Mouse (Mus musculus) testis, adult 2 months (tissue): ENCODE measurements around the gene Arhgap27. TPM values are rescaled to one million over a fixed set of nuclear protein-coding genes. Genes with fewer than 3 reads are reported as not detected.

Experiments
- H3K27ac ChIP-seq: fragments of 200-500 bp; 2 replicates; pipeline ENCODE4 v1.5.1; 2012; ENCODE audit warnings: low read depth, low read length; ENCODE audit not compliant: control insufficient read depth, insufficient read depth
- H3K27me3 ChIP-seq: fragments of 200-500 bp; 2 replicates; pipeline ENCODE4 v1.6.1; 2012; ENCODE audit warnings: mild to moderate bottlenecking, low read length, moderate library complexity; ENCODE audit not compliant: control insufficient read depth, insufficient read depth
- H3K36me3 ChIP-seq: fragments of 200-500 bp; 2 replicates; pipeline ENCODE4 v1.6.1; 2012; ENCODE audit warnings: mild to moderate bottlenecking, low read length; ENCODE audit not compliant: control insufficient read depth, insufficient read depth
- H3K4me1 ChIP-seq: fragments of 200-500 bp; 2 replicates; pipeline ENCODE4 v1.6.1; 2012; ENCODE audit warnings: low read length; ENCODE audit not compliant: control insufficient read depth, insufficient read depth
- H3K4me3 ChIP-seq: fragments of 200-500 bp; 2 replicates; pipeline ENCODE4 v1.5.1; 2012; ENCODE audit warnings: low read depth, mild to moderate bottlenecking, low read length, moderate library complexity, mixed read lengths; ENCODE audit not compliant: control insufficient read depth
- CTCF ChIP-seq: fragments of 200-500 bp; IDR thresholded peaks from 2 replicates; pipeline ENCODE4 v1.5.1; 2012; ENCODE audit warnings: low read depth, mild to moderate bottlenecking, inconsistent platforms, low read length, moderate library complexity; ENCODE audit not compliant: control insufficient read depth, insufficient read depth, insufficient replicate concordance
- POLR2A ChIP-seq: fragments of 200-500 bp; IDR thresholded peaks from 2 replicates; pipeline ENCODE4 v1.6.1; 2012; ENCODE audit warnings: low read depth, mild to moderate bottlenecking, inconsistent platforms, low read length, moderate library complexity; ENCODE audit not compliant: control insufficient read depth
- polyA plus RNA-seq: library from polyadenylated mRNA; depleted of rRNA; stranded (reverse); fragments of >200 nt; gene quantifications from 2 replicates; pipeline ENCODE4 v1.2.3, GENCODE M21; 2012

Gene Arhgap27
- polyA plus RNA-seq, 1 experiment = 1.0 TPM

GRCm38 (mm10) chr11:103339414-103340119 is 23.9 kb downstream of the Arhgap27 start:
- TF ChIP-seq POLR2A (no peak), CTCF (no peak)
- H3K4me1 ChIP-seq = peaks cover 5% of the 10 kb centered on the region; the same call in 1 of the 2 replicates
- no peaks in the 10 kb centered on the region for H3K36me3 ChIP-seq
- H3K4me3 ChIP-seq = no peak overlapping the region
- H3K27me3 ChIP-seq = no peaks in the 10 kb centered on the region
- H3K27ac ChIP-seq = no peak overlapping the region

- no peaks in the 10 kb centered on the region for H3K36me3 ChIP-seq
- no peak overlapping the region for H3K4me3 ChIP-seq
- TF ChIP-seq POLR2A (no peak), CTCF (no peak)
- no peaks in the 10 kb centered on the region for H3K27me3 ChIP-seq
- no peak overlapping the region for H3K27ac ChIP-seq
- H3K4me1 ChIP-seq = peaks cover 12% of the 10 kb centered on the region
Measured at GRCm38 (mm10) chr11:103338671-103339070, 24.8 kb downstream of the Arhgap27 start.

GRCm38 (mm10) chr11:103338119-103338518 is 25.4 kb downstream of the Arhgap27 start:
- H3K27me3 ChIP-seq = no peaks in the 10 kb centered on the region
- no peak for TF ChIP-seq CTCF
- TF ChIP-seq POLR2A = no peak
- H3K27ac ChIP-seq = no peak overlapping the region
- H3K4me1 ChIP-seq = peaks cover 15% of the 10 kb centered on the region
- H3K4me3 ChIP-seq = no peak overlapping the region
- H3K36me3 ChIP-seq = no peaks in the 10 kb centered on the region

- H3K36me3 ChIP-seq = no peaks in the 10 kb centered on the region
- no peak overlapping the region for H3K4me3 ChIP-seq
- no peak overlapping the region for H3K27ac ChIP-seq
- TF ChIP-seq CTCF = no peak
- no peak for TF ChIP-seq POLR2A
- H3K4me1 ChIP-seq = peaks cover 19% of the 10 kb centered on the region
- no peaks in the 10 kb centered on the region for H3K27me3 ChIP-seq
Measured at GRCm38 (mm10) chr11:103337180-103337579, 26.3 kb downstream of the Arhgap27 start.

GRCm38 (mm10) chr11:103335561-103335960 is 27.9 kb downstream of the Arhgap27 start:
- no peaks in the 10 kb centered on the region for H3K36me3 ChIP-seq
- H3K4me3 ChIP-seq = no peak overlapping the region
- no peaks in the 10 kb centered on the region for H3K27me3 ChIP-seq
- H3K27ac ChIP-seq = no peak overlapping the region
- H3K4me1 ChIP-seq = peaks cover 20% of the 10 kb centered on the region
- no peak for TF ChIP-seq CTCF
- TF ChIP-seq POLR2A = no peak

GRCm38 (mm10) chr11:103334925-103335324 is 28.6 kb downstream of the Arhgap27 start:
- TF ChIP-seq CTCF = no peak
- TF ChIP-seq POLR2A = no peak
- Histone ChIP-seq H3K27me3 (no peaks in the 10 kb centered on the region), H3K36me3 (no peaks in the 10 kb centered on the region), H3K27ac (no peak overlapping the region), H3K4me3 (no peak overlapping the region), H3K4me1 (peaks cover 16% of the 10 kb centered on the region)

GRCm38 (mm10) chr11:103333719-103334398 is 29.6 kb downstream of the Arhgap27 start:
- Histone ChIP-seq H3K27ac (no peak overlapping the region), H3K36me3 (no peaks in the 10 kb centered on the region), H3K4me1 (peaks cover 14% of the 10 kb centered on the region), H3K4me3 (peak overlapping the region; percentile 16; the same call in 1 of the 2 replicates), H3K27me3 (no peaks in the 10 kb centered on the region)
- TF ChIP-seq CTCF (peak; percentile 42; the same call in 1 of the 2 replicates), POLR2A (no peak)
